Mouse (Mus musculus) thymus, adult 18-20 months (tissue): ENCODE results near the gene Sdcbp2.

Source experiments
- DNase-seq, 2 experiments: peaks; one replicate each; pipeline ENCODE4 v3.0.0; 2022; ENCODE audit warnings: mixed read lengths in 2 of 2

Sdcbp2 gene

GRCm38 (mm10) chr2:151571873-151572700, at the start of gene Sdcbp2:
TSS of gene Sdcbp2 (plus strand) at chr2:151572622.
- DNase-seq = no peak

GRCm38 (mm10) chr2:151524324-151525041, 47.9 kb upstream of the Sdcbp2 start:
- no peak for DNase-seq

- no peak for DNase-seq
Observed at GRCm38 (mm10) chr2:151525520-151525919, 46.9 kb upstream of the Sdcbp2 start.

GRCm38 (mm10) chr2:151528066-151528465, 44.4 kb upstream of the Sdcbp2 start:
- peak; percentile 67 to 80 for DNase-seq

GRCm38 (mm10) chr2:151529169-151529568, 43.3 kb upstream of the Sdcbp2 start:
- no peak for DNase-seq

GRCm38 (mm10) chr2:151530378-151531230, 41.8 kb upstream of the Sdcbp2 start:
- DNase-seq = peak; percentile 44 to 66

GRCm38 (mm10) chr2:151533632-151534031, 38.8 kb upstream of the Sdcbp2 start:
- DNase-seq = no peak

GRCm38 (mm10) chr2:151535961-151536617, 36.3 kb upstream of the Sdcbp2 start:
- DNase-seq = peak in 1 of 2 experiments; percentile 35

- DNase-seq = no peak
Observed at GRCm38 (mm10) chr2:151536618-151536974, 35.8 kb upstream of the Sdcbp2 start.

- DNase-seq = no peak
Observed at GRCm38 (mm10) chr2:151538646-151539045, 33.8 kb upstream of the Sdcbp2 start.

GRCm38 (mm10) chr2:151542323-151543062, 29.9 kb upstream of the Sdcbp2 start, which contains the start of gene Fkbp1a:
TSS of gene Fkbp1a (plus strand) at chr2:151542483.
- peak; percentile 88 to 92 for DNase-seq

- peak; percentile 42 to 56 for DNase-seq
Observed at GRCm38 (mm10) chr2:151543063-151543895, 29.1 kb upstream of the Sdcbp2 start.

GRCm38 (mm10) chr2:151544673-151545072, 27.7 kb upstream of the Sdcbp2 start:
- DNase-seq = peak in 1 of 2 experiments; percentile 50

GRCm38 (mm10) chr2:151546571-151546970, 25.9 kb upstream of the Sdcbp2 start:
- DNase-seq = no peak

GRCm38 (mm10) chr2:151549615-151550121, 22.8 kb upstream of the Sdcbp2 start:
- DNase-seq = no peak

GRCm38 (mm10) chr2:151562930-151563921, 9.2 kb upstream of the Sdcbp2 start:
- no peak for DNase-seq

- DNase-seq = no peak
Observed at GRCm38 (mm10) chr2:151564006-151564405, 8.4 kb upstream of the Sdcbp2 start.

- no peak for DNase-seq
Observed at GRCm38 (mm10) chr2:151564986-151565385, 7.4 kb upstream of the Sdcbp2 start.

GRCm38 (mm10) chr2:151566856-151567255, 5.6 kb upstream of the Sdcbp2 start:
- DNase-seq = no peak
